Mouse (Mus musculus): ENCODE data around the gene Ttll11.

Ttll11 gene

DNA sequence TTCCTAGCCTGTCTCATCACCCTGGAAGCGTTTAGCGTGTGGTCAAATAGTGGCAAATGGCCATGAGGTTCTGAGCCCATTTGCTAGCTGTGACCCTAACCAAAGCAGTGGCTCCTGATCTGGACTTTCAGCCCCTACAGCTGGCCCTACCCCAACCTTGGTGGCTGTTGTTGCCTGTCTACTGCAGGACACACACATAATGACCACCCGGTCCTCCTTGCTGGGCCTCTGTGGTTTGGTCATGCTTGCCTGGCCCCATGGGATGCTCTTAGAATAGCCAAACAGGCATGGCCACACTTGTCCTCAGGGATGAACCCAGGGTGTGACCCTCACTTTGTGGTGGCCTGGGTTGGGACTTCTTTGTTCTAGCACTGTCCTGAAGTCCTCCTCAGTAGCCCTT lies 80.0 kb downstream of the Ttll11 start:
- no peak for DNase-seq (ENCODE audit: low spot score in 2 of 2)

DNA sequence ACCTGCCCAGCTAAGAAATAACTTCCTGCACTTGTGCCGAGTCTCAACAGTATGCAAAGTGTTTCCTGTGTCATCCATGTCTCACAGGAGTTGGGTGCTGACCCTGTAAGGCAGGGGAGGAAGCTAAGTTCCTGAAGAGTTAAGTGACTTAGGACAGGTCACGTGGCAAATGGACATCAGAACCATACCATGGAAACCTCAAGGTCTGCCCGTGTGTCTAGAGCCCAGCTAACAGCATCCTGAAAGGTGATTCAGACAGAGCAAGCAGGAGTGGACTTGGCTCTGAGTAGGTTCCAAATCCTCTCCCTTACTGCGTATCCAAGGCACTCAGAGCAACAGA lies 80.6 kb downstream of the Ttll11 start:
- DNase-seq (ENCODE audit: low spot score in 2 of 2), result no peak

- DNase-seq (ENCODE audit: low spot score in 2 of 2), result no peak
Measured at GRCm38 (mm10) chr2:35898425-35899134, 81.1 kb downstream of the Ttll11 start.

DNA sequence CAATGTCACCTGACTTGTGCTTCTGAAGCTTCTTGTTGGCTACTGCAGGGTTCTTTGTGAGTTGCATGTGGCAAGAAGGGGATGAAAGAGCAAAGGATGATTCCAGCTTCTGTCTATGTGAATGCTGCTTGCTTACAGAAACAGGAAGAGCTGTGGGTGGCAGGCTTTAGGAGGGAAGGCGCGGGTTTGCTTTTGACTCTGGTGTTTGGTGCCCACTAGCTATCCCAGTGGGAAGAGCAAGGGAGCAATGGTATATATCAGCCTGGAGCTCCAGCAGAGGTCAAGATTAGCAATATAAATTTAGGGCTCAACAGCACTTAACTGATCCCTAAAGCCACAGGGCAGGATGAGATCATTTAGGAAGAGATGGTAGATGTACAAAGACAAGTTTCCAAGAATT lies 82.6 kb downstream of the Ttll11 start:
- DNase-seq (ENCODE audit: low spot score in 2 of 2), result no peak

GRCm38 (mm10) chr2:35894512-35894911 lies 85.2 kb downstream of the Ttll11 start:
- no peak for DNase-seq (ENCODE audit: low spot score in 2 of 2)

GRCm38 (mm10) chr2:35890635-35891034 lies 89.1 kb downstream of the Ttll11 start:
- no peak for DNase-seq (ENCODE audit: low spot score in 2 of 2)

GRCm38 (mm10) chr2:35889776-35890175 lies 89.9 kb downstream of the Ttll11 start:
- DNase-seq (ENCODE audit: low spot score in 2 of 2), result no peak

- DNase-seq (ENCODE audit: low spot score in 2 of 2), result no peak
Measured at GRCm38 (mm10) chr2:35884296-35884695, 95.4 kb downstream of the Ttll11 start.

GRCm38 (mm10) chr2:35882336-35882987 lies 97.3 kb downstream of the Ttll11 start:
- DNase-seq (ENCODE audit: low spot score in 2 of 2), result no peak

DNA sequence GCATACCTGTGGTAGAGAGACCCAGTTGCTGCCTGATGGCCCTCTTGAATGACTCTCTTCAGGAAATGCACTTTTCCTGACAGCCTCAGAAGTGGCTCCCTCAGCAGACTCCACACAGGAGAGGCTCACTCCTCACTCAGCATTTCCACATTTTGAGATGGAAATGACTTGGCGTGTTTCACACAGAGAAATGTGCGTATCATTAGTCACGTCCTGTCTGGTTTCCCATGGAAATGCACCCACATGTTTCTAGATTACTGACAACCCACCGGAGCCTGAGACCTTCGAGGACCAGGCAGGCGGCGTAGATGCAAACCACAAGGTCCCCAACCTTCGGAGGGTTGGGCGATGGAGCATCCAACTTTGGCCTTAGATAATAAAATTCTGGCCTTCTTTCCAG lies 97.8 kb downstream of the Ttll11 start:
- DNase-seq (ENCODE audit: low spot score in 2 of 2), result no peak

DNA sequence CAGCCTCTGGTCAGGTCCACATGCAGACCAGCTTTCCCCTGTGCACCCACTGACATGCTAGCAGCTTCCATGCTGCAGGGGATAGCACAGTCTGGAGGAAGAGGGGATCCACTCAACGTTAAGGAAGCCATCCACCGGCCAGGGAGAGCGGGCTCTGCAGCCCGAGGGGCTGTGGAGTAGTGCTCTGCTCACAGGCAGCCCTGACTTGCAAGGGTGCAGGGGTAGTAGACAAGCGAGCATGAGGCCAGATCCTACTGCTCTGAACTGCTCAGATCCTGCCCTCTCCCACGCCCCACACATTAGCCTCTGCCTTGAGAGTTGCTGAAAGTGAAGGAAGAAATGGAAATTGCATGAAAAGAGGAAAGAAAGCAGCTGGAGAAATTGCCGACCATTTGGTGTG lies 99.4 kb downstream of the Ttll11 start:
- no peak for DNase-seq (ENCODE audit: low spot score in 2 of 2)

DNA sequence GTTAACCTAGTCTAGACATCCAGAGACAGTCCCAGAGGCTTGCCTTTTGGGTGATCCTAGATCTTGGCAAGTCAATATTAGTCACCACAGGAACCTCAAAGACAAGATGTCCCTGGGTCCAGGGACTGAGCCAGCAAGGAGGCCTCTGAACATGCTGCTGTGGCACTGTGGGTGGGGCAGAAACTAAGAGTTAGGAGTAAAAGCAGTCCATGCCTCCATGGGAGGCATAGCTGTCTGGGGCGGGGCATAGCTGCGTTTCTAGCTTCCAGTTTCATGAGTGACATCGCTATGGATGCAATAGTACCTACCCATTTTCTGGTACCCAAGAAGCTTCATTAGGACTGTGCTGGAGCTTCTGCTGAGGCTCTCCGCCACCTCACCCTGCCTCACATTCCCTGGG lies 99.8 kb downstream of the Ttll11 start:
- no peak for DNase-seq (ENCODE audit: low spot score in 2 of 2)

DNA sequence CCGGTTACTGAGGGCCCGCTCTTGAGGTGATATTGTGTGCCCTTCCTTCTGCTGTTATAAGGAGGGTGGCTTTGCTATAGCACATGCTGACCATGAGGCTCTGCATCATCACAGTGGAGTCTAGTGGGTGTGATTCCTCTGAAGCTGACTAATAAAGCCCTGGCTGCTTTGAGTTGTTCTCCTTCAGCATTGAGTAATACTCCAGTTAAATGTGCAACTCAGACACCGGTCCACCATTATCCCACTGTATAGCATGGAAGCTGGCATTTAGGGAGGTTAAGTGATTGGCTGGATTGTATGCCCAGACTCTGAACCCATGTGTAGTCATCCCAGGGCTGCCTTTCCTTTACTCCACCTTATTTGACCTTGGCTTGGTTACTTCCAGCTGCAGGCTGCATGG lies 101.2 kb downstream of the Ttll11 start:
- DNase-seq (ENCODE audit: low spot score in 2 of 2), result no peak

GRCm38 (mm10) chr2:35875572-35875971 lies 104.1 kb downstream of the Ttll11 start:
- DNase-seq (ENCODE audit: low spot score in 2 of 2), result peak in 1 of 2 experiments; percentile 32

- DNase-seq (ENCODE audit: low spot score in 2 of 2), result no peak
Measured at GRCm38 (mm10) chr2:35874421-35874820, 105.3 kb downstream of the Ttll11 start.

DNA sequence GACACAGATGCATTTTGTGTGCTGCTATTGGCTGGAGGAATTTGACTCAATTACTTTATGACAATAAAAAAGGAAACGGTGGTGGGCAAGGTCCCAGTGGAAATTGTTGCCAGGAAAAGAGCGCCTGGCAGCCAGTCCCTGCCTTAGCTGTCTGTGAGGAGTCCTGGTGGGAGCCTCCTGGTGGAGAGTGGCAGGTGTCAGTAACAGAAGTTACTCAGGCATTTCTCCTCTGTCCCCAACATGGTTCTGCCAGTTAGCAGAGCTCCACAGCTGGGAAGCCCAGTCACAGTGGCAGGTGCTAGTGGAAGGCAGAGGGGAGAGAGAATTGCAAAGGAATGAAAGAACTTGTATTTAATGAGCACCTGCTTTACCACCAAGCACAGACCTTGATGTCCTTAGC lies 110.5 kb downstream of the Ttll11 start:
- DNase-seq (ENCODE audit: low spot score in 2 of 2), result no peak

- no peak for DNase-seq (ENCODE audit: low spot score in 2 of 2)
Measured at GRCm38 (mm10) chr2:35863284-35863683, 116.4 kb downstream of the Ttll11 start.

- DNase-seq (ENCODE audit: low spot score in 2 of 2), result no peak
Measured at GRCm38 (mm10) chr2:35861185-35861584, 118.5 kb downstream of the Ttll11 start.

DNA sequence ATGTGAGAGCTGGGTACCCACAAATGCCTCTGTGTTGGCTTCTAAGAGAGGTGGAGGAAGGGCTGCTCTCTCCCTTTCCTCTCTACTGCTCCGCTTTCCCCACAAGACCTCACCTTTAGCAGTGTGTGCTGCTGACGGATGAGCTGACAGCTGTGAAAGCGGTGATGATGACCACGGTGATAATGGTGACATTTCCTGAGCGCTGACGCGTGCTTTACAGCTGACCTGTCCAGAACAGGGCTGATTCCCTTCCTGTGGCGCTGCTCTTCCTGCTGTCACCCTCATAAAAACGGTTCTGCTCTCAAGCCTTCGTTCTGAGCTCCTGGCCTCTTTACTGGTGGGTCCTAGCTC lies 119.3 kb downstream of the Ttll11 start:
- no peak for DNase-seq (ENCODE audit: low spot score in 2 of 2)

DNA sequence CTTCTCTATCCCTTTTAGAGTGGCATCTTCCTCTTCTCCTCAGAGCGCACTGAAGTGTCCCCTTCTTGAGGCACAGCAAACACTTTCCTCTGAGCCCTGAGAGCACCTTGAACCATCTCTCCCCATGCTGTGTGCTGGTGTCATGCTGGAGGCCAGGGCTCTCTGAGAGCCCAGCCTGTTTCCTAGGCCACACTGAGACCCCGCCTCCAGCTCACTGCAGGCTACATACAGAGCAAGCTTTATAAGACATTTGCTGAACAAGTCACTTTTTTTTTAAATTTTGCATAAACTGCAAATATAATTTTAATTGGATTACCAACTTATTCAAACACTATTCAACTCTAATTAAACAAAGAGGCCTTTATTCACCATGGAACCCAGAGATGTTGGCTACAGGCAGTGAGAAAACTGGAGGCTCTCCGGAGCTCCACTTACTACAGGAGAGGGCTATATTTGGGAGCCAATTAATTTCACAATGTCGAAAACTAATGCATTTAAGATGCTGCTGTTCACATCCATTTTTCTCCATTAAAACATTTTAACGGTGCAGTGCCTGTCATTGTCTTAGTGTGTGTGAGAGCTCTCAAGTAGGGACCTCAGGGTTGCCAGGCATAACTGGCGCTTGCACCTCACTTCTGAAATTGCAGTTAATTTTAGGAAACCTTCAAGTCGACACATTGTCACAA lies 119.9 kb downstream of the Ttll11 start:
- DNase-seq (ENCODE audit: low spot score in 2 of 2), result no peak

DNA sequence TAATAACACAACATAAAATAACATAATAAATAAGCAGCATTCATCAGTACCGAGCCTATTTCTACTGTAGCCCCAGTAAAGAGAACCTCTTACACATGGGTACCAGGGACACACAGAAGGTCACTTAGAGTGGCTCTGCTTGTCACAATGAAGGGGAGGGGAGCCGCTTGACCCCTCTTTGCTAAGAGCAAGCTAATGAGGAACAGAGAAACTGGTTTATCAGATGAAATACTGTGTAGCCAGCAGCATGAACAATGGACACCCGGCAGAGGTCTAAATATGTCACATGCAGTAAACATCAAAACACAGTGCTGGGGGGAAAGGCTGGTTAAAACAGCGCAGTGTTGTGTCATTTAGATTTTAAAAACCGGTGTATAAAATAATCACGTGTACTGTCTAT lies 121.4 kb downstream of the Ttll11 start:
- DNase-seq (ENCODE audit: low spot score in 2 of 2), result no peak

DNA sequence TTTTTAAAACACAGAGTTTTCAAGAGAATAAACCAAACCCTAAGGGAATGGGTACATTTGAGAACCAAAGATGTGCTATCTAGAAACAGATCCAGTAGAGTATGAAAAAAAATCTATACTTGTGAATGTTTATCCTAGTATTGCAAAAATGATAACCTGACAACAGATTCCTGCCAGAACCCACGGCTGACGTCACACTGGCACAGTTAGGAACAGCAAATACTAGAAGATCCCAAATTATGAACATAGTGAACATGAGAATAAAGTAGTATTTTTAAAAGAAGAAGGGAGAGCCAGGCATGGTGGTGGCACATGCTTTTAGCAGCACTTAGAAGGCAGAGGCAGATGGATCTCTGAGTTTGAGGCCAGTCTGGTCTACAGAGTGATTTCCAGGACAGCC lies 122.8 kb downstream of the Ttll11 start:
- DNase-seq (ENCODE audit: low spot score in 2 of 2), result no peak

DNA sequence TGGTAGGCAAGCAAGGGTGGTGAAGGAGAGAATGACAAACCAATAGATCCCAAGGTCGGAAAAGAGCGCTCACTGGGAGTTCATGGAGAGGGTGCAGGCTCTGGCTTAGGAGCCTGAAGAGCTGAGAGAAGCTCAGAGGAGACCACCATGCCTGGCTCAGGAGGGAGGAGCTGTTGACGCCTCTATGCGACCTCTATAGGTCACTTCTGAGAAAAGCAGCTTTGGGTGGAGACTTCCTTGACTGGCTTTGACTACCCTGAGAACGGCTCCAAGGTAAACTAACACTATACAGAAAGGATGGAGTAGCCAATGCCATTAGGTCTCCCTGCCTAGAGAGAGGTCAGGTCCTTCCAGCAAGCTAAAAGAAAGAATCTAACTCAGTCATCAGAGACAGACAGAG lies 124.8 kb downstream of the Ttll11 start:
- no peak for DNase-seq (ENCODE audit: low spot score in 2 of 2)

All from right cerebral cortex, adult 2 months (tissue).